Mouse (Mus musculus) intestine, embryonic 14.5 days (tissue): ENCODE results near the gene Rtbdn. TPM values are rescaled to one million over a fixed set of nuclear protein-coding genes. Genes with fewer than 3 reads are reported as not detected.
A peak's percentile ranks its signal among the peaks of the same experiment; 100 is the strongest.

Experiments
- ATAC-seq: fragments of 200-750 bp; cut with Nextera tagmentation; replicated peaks from 2 replicates; pipeline ENCODE4 v1.8.0; 2017; ENCODE audit warnings: low read depth, moderate number of reproducible peaks, moderate TSS enrichment, moderate library complexity; ENCODE audit not compliant: low FRiP score, low TSS enrichment
- DNase-seq: peaks from one replicate; pipeline ENCODE4 v3.0.0-alpha.2; 2018; ENCODE audit warnings: low spot score
- H3K27ac ChIP-seq: fragments of 300-500 bp; sonication (generic); 2 replicates; pipeline ENCODE4 v1.5.1; 2014; ENCODE audit warnings: low read depth, mild to moderate bottlenecking, control low read depth
- H3K27me3 ChIP-seq: fragments of 300-500 bp; sonication (generic); replicated peaks from 2 replicates; pipeline ENCODE4 v1.6.1; 2014; ENCODE audit warnings: low read length, control low read depth; ENCODE audit not compliant: control insufficient read depth, insufficient read depth
- H3K36me3 ChIP-seq: fragments of 300-500 bp; sonication (generic); 2 replicates; pipeline ENCODE4 v1.6.1; 2014; ENCODE audit warnings: low read length, control low read depth; ENCODE audit not compliant: control insufficient read depth, insufficient read depth
- H3K4me1 ChIP-seq: fragments of 300-500 bp; sonication (generic); replicated peaks from 2 replicates; pipeline ENCODE4 v1.6.1; 2014; ENCODE audit warnings: low read length, control low read depth, mixed read lengths; ENCODE audit not compliant: control insufficient read depth, insufficient read depth
- H3K4me2 ChIP-seq: fragments of 300-500 bp; sonication (generic); 2 replicates; pipeline ENCODE4 v1.6.1; 2014; ENCODE audit warnings: low read length
- H3K4me3 ChIP-seq: fragments of 300-500 bp; sonication (generic); 2 replicates; pipeline ENCODE4 v1.5.1; 2014; ENCODE audit warnings: low read depth, low read length, control low read depth, mixed read lengths
- H3K9ac ChIP-seq: fragments of 300-500 bp; sonication (generic); 2 replicates; pipeline ENCODE4 v1.6.1; 2014; ENCODE audit warnings: mild to moderate bottlenecking, low read length
- H3K9me3 ChIP-seq: fragments of 300-500 bp; sonication (generic); 2 replicates; pipeline ENCODE4 v1.6.1; 2016; ENCODE audit warnings: low read length, control low read depth; ENCODE audit not compliant: control insufficient read depth
- WGBS: fragments of 180-500 bp; shearing (Covaris S2); extraction: QIAGEN DNeasy Blood & Tissue Kit; methylation state at CpG from one replicate; pipeline ENCODE4 v1.1.7; 2014; 5-methylcytosine and 5-hydroxymethylcytosine counted together
- polyA plus RNA-seq: library from polyadenylated mRNA; unstranded; fragments of >200 nt; fragmentation: Nextera tagmentation; extraction: Ambion mirVana; gene quantifications from 2 replicates; pipeline ENCODE4 v1.2.1, GENCODE M21; 2014

Rtbdn gene
- 0.09 TPM in 1 of 2 replicates, not detected in the other for polyA plus RNA-seq

- WGBS, result 10% methylated on average over 17 of the region's 17 CpGs
Measured at GRCm38 (mm10) chr8:84946528-84947240, at the start of gene Rtbdn. Gene Rtbdn (plus strand): TSS chr8:84946991.

GRCm38 (mm10) chr8:84901071-84901470 lies 45.7 kb upstream of the Rtbdn start:
- no peak overlapping the region for H3K4me3 ChIP-seq
- H3K9me3 ChIP-seq, result no peaks in the 10 kb centered on the region
- H3K36me3 ChIP-seq, result no peaks in the 10 kb centered on the region
- WGBS, result 68% methylated on average over 4 of the region's 4 CpGs
- no peak overlapping the region for H3K27ac ChIP-seq
- H3K4me1 ChIP-seq, result 0 out of 2 replicates have a peak, but pooled peaks cover 4% of the 10 kb centered on the region
- ATAC-seq, result no peak
- H3K27me3 ChIP-seq, result no peaks in the 10 kb centered on the region
- no peak overlapping the region for H3K4me2 ChIP-seq
- no peak overlapping the region for H3K9ac ChIP-seq
- no peak for DNase-seq

More at GRCm38 (mm10) chr8:84946528-84947240, at the start of gene Rtbdn:
- no peak within 1 kb of the TSS for H3K9ac ChIP-seq
- peaks cover 74% of the 10 kb centered on the region for H3K27me3 ChIP-seq
- no peak within 1 kb of the TSS for H3K27ac ChIP-seq
- peak within 1 kb of the TSS; percentile 57 for H3K4me2 ChIP-seq
- 0 out of 2 replicates have a peak, but pooled peaks cover 2% of the 10 kb centered on the region for H3K9me3 ChIP-seq
- H3K4me1 ChIP-seq, result 0 out of 2 replicates have a peak, but pooled peaks cover 4% of the 10 kb centered on the region
- H3K36me3 ChIP-seq, result no peaks in the 10 kb centered on the region
- DNase-seq, result no peak
- no peak for ATAC-seq
- peak within 1 kb of the TSS; percentile 33 for H3K4me3 ChIP-seq

- no peaks in the 10 kb centered on the region for H3K36me3 ChIP-seq
- H3K4me2 ChIP-seq, result peak within 1 kb of the TSS; percentile 99
- H3K4me3 ChIP-seq, result peak within 1 kb of the TSS; percentile 62
- H3K4me1 ChIP-seq, result 0 out of 2 replicates have a peak, but pooled peaks cover 4% of the 10 kb centered on the region
- DNase-seq, result no peak
- 67% methylated on average over 3 of the region's 3 CpGs for WGBS
- H3K9me3 ChIP-seq, result no peaks in the 10 kb centered on the region
- peak within 1 kb of the TSS; percentile 73 for H3K27ac ChIP-seq
- H3K9ac ChIP-seq, result peak within 1 kb of the TSS; percentile 81
- no peaks in the 10 kb centered on the region for H3K27me3 ChIP-seq
- no peak for ATAC-seq
Measured at GRCm38 (mm10) chr8:84901752-84902151, 45.0 kb upstream of the Rtbdn start, which contains the start of gene Klf1. Gene Klf1 (plus strand): TSS chr8:84901928.

GRCm38 (mm10) chr8:84902367-84902919 lies 44.3 kb upstream of the Rtbdn start:
- Histone ChIP-seq H3K9ac (peak overlapping the region; percentile 81), H3K4me2 (peak overlapping the region; percentile 99), H3K9me3 (no peaks in the 10 kb centered on the region), H3K4me1 (0 out of 2 replicates have a peak, but pooled peaks cover 4% of the 10 kb centered on the region), H3K27me3 (no peaks in the 10 kb centered on the region), H3K36me3 (no peaks in the 10 kb centered on the region), H3K27ac (peak overlapping the region; percentile 73), H3K4me3 (peak overlapping the region; percentile 62)
- ATAC-seq, result peak; percentile 41
- WGBS, result 3% methylated on average over 24 of the region's 24 CpGs
- DNase-seq, result peak; percentile 56

GRCm38 (mm10) chr8:84902920-84903661 lies 43.7 kb upstream of the Rtbdn start:
- Histone ChIP-seq H3K9me3 (no peaks in the 10 kb centered on the region), H3K9ac (peak overlapping the region; percentile 81), H3K4me2 (peak overlapping the region; percentile 99), H3K4me3 (peak overlapping the region; percentile 62), H3K4me1 (0 out of 2 replicates have a peak, but pooled peaks cover 4% of the 10 kb centered on the region), H3K36me3 (no peaks in the 10 kb centered on the region), H3K27ac (peak overlapping the region; percentile 73), H3K27me3 (no peaks in the 10 kb centered on the region)
- ATAC-seq, result peak; percentile 89
- DNase-seq, result peak; percentile 94
- under 1% methylated on average over 68 of the region's 68 CpGs for WGBS

- H3K36me3 ChIP-seq, result no peaks in the 10 kb centered on the region
- H3K27me3 ChIP-seq, result 0 out of 2 replicates have a peak, but pooled peaks cover 2% of the 10 kb centered on the region
- H3K4me1 ChIP-seq, result peaks cover 9% of the 10 kb centered on the region; the same call in 1 of the 2 replicates
- H3K4me3 ChIP-seq, result no peak overlapping the region
- DNase-seq (no peak), ATAC-seq (no peak)
- no peak overlapping the region for H3K9ac ChIP-seq
- WGBS, result 92% methylated on average over 7 of the region's 7 CpGs
- H3K4me2 ChIP-seq, result no peak overlapping the region
- H3K9me3 ChIP-seq, result no peaks in the 10 kb centered on the region
- H3K27ac ChIP-seq, result no peak overlapping the region
Measured at GRCm38 (mm10) chr8:84904351-84904750, 42.4 kb upstream of the Rtbdn start.

- no peaks in the 10 kb centered on the region for H3K9me3 ChIP-seq
- peaks cover 28% of the 10 kb centered on the region for H3K27me3 ChIP-seq
- ATAC-seq (no peak), DNase-seq (no peak)
- no peak overlapping the region for H3K4me3 ChIP-seq
- no peak overlapping the region for H3K27ac ChIP-seq
- no peak overlapping the region for H3K4me2 ChIP-seq
- WGBS, result 92% methylated on average over 9 of the region's 9 CpGs
- H3K36me3 ChIP-seq, result no peaks in the 10 kb centered on the region
- no peak overlapping the region for H3K9ac ChIP-seq
- peaks cover 9% of the 10 kb centered on the region; the same call in 1 of the 2 replicates for H3K4me1 ChIP-seq
Measured at GRCm38 (mm10) chr8:84907037-84907436, 39.8 kb upstream of the Rtbdn start.

GRCm38 (mm10) chr8:84907493-84907892 lies 39.3 kb upstream of the Rtbdn start:
- WGBS, result 79% methylated on average over 8 of the region's 8 CpGs
- no peak overlapping the region for H3K4me2 ChIP-seq
- H3K4me3 ChIP-seq, result no peak overlapping the region
- H3K9me3 ChIP-seq, result no peaks in the 10 kb centered on the region
- peaks cover 7% of the 10 kb centered on the region; the same call in 1 of the 2 replicates for H3K4me1 ChIP-seq
- ATAC-seq (no peak), DNase-seq (no peak)
- no peaks in the 10 kb centered on the region for H3K36me3 ChIP-seq
- H3K27me3 ChIP-seq, result peaks cover 33% of the 10 kb centered on the region
- H3K9ac ChIP-seq, result no peak overlapping the region
- H3K27ac ChIP-seq, result no peak overlapping the region
